Mouse (Mus musculus) urinary bladder, postnatal 4 days (tissue): ENCODE data around the gene Pik3c2g.

ENCODE experiments used
- DNase-seq, 2 experiments: peaks; one replicate each; pipeline ENCODE4 v3.0.0; 2021 to 2022; ENCODE audit warnings: low spot score in 2 of 2

Pik3c2g gene

DNA sequence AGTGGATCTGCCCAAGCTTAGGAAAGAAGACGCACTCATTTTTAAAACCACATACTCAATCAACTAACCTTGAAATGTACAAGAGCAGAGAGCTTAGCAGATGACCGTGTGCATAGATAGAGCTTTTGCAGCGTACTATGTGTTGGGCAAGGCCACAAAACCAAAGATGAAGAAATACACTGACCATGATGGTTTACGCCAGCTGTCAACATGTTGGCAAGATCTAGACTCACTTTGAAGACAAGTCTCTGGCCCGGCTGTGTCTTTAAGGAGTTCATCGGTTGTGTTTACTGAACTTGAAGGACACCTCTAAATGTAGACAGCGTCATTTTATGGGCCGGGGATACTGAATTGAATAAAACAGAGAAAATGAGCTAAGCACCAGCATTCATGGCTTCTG is 254.3 kb downstream of the Pik3c2g start:
- no peak for DNase-seq

- DNase-seq, result no peak
Observed at GRCm38 (mm10) chr6:139842626-139843025, 255.6 kb downstream of the Pik3c2g start.

DNA sequence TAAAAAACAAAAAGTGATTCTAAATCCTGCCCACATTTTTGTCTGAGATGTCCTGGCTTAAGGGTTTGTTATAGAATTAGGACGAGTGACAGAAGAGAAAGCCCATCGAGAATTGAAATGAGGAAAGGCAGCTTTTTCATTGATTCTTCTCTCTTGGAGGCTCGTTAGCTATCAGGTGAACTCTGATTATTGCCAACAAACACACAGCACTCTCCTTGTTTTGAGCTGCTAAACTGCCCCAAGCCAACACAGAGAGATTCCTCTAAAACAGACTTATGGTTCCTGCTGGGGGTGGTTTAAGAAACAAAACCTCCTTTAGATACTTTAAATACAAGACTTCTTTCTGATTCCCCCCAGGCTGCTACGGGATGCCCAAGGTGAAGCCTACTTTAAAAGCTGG is 256.5 kb downstream of the Pik3c2g start:
- DNase-seq, result no peak

DNA sequence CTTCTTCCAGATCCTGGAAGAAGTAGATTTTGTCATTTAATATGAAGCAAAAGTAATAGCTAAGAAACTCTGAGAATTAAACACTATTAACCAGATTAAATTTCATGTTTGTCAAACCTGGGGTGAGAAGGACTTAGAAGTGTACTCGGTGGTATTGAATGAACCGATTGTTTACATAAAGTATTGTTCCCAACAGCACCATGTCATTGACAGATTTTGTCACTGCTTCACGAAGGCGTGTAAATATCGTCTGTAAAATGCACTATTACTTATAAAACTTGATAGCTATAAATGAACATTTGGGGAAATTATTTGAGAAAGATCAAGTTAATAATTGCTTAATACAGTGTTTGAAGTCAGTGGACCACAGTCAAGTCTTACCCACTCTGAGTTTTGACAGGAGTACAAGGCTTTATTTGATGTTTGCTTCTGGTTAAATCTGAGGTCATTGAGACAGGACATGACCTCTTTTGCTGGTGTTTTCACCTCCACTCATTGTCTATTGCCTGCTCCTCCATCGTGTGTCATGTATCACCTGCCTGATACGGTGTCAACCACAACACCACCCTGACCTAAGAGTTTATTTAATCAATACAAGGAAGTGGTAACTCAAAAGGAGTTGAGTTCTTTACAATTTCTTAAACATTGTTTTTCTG is 260.0 kb downstream of the Pik3c2g start:
- DNase-seq, result no peak

DNA sequence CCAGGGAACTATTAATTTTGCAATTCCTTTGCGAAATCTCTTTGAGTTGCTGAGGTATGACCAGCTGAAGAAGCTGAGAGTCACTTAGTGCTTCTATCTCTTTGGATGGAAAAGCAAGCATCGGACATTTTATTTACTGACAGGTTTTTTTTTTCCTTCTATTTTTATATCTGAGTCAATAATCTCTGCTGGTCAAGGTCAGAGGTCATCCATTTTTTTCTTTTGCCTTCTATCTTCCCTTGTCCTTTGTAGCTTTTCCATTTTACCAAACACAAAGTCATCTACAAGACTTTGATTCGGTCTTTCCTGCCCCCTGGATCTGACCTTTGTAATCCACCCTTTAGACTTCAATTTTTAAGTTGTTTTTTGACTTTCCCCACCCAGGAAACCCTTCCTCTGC is 262.9 kb downstream of the Pik3c2g start:
- no peak for DNase-seq

DNA sequence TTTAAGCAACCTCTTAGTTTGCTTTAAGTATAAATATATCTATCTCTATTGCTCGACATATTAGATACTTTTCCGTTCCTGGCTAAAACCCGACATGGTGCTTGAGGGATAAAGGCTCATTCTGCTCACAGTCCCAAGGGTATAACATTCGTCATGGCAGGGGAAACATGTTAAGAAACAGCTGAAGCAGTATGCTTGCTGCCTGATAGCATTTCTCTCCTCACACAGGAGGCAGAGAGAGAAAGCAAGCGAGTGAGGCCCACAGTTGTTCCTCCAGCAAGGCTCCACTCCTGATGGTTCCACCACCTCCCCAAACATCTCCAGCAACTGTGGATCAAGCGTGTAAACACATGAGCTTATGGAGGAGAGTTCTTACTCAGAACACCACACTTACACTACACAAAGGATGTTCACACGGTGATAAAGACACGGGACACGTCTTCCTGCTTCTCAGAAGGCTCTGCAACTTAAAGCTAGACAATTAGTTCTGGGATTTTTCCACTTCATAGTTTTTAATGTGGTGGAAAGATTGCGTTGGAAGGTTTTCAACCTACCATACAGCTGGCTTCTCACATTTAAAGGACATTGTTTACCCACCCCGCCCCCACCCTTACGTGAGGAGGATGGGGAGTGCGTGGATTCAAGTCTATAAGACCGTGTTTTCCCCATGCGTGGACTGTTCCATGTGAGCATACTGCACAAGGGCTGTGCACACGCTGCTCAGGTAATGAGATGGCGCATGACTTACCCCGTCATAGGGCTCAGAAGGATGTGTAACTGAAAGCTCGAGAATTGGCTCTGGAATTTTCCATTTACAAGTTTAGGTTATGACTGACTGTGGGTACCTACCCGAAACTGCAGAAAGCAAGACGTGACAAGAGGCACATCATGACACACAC is 264.9 kb downstream of the Pik3c2g start:
- no peak for DNase-seq

DNA sequence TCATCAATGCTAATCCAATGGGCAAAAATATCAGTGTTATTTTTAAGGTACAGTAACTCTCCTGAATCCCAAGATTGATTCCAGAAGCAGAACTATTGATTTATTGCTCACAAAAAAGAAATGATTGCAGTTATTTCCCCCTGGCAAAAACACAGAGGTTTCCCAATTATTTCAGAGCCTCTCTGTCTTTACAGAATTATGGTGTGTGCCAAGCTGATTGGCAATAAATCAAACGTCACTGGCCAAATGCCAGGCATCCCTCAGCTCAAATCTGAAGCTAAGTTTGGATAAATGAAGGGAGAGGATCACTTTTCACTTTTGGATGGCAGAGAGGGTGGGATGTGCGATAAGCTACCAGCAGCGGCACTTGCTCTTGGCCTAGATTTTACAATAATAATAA is 265.8 kb downstream of the Pik3c2g start:
- no peak for DNase-seq

- DNase-seq, result no peak
Observed at GRCm38 (mm10) chr6:139860141-139860540, 273.1 kb downstream of the Pik3c2g start.

GRCm38 (mm10) chr6:139861534-139861933 is 274.5 kb downstream of the Pik3c2g start:
- DNase-seq, result no peak

DNA sequence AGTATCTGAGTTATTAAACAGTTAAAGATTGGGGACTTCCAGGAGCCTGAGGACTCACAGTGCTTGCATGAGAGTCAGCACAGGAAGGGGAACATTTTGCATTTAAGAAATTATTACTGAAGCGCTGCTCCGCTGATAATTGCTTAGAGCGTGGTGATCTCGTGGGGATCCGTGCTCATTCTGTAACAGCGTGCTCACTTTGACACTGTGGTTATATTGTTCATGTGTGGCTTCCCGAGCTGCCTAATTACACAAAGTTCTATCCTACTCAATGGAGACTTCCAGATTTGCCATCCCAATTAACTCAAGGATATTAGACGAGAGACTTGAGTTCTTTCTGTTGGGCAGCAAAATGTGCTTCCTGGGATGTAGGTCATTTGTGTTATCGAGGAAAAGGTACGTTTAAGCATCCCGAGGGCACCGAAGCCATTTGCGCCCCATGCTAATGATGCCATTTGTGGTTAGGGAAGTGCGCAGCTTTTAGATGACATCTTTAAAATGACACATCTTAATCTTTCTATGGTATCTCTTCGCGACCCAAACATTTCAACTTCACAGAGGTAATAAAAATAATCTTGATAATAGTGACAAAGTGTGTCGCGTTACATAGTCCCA is 278.1 kb downstream of the Pik3c2g start:
- no peak for DNase-seq

- no peak for DNase-seq
Observed at GRCm38 (mm10) chr6:139874418-139875176, 287.6 kb downstream of the Pik3c2g start.

DNA sequence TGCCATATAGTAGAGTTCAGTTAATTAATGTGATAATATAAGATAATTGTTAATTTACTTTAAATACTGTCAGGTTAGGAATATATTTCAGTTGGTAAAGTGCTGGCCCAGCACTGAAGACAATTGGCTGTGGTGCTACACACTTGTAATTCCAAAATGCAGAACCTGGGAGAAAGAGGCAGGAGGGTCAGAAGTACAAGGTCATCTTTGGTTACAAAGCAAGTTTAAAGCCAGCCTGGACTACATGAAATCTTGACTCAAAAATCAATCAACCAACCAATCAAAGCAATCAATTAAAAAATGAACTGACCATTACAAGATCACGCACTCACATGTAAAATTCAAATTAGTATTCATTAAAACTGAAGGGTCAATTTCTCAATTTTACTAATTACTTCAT is 289.7 kb downstream of the Pik3c2g start:
- no peak for DNase-seq

DNA sequence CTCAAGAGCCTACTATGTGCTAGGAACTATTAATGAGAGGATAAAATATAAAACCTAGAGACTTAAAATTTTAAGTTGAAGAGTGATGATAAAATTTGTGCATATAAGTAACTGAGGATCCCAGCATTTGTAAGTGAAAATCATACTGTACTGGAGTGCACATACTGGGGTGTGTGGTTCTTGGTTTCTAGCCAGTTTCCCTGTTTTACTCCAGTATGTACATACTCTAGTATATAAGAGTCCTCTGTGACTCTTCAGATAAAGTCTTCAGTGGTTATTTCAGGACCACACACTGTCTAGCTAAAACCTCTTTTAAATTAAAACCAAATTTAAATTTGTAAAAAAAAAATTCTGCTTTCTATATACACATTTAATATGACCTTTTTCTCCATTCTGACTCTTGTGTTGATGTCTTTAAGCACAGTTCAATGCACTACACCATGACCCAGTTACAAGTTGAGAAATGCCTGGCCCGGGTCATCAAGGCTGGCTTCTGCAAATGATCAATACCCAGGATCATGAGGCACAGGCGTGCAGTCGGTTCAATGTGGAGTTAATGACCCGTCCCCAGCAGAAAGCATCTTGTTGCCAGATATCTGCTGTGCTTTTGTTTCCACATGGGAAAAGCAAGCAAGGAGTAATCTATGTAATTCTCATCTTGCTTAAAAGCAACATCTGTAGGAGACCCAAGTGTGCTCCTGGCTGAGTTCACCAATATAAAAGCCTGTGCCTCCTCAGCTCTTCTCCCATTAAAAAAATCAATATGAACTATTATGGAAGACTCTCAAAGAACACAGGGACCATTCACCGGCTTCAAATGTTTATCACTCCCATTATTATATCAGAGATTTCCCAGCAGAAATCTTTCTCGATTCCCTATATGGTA is 290.7 kb downstream of the Pik3c2g start:
- no peak for DNase-seq

GRCm38 (mm10) chr6:139878362-139878696 is 291.3 kb downstream of the Pik3c2g start:
- no peak for DNase-seq

GRCm38 (mm10) chr6:139882076-139882475 is 295.1 kb downstream of the Pik3c2g start:
- no peak for DNase-seq

DNA sequence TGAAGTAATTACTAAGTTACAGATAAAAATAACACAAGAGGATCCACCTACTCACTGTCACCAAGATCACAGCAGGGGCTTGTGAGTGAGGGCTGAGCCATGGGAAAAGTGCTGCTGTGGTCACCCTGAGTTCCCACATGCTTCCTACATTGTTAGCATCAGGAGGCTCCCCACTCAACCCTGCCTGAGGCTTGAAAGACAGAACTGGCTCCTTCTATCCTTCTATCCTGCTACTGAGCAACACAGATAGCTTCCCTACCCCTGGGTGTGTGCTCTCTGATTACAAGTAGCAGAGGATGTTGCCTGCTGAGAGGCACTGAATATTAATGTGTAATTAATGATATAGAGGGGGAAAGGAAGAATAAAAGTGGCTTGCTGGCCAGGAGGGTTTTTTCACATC is 300.2 kb downstream of the Pik3c2g start:
- DNase-seq, result no peak

DNA sequence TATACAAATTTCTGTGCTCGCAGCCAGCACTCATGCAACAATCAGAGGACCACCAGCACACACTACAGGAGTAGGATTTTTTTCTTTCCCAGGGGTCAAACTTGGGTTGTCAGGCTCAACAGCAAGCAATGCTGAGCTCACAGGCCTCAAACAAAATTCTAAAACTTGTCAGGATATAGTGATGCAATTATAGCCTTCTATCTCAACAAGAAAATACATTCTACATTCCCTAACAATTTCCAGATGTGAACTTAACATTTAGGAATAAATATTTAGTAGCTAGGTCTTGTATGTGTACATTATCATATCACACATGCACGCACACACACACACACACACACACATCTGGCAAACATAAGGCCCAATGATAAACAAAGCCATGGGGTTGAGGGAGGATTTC is 308.6 kb downstream of the Pik3c2g start:
- no peak for DNase-seq

GRCm38 (mm10) chr6:139899630-139900151 is 312.7 kb downstream of the Pik3c2g start:
- no peak for DNase-seq

DNA sequence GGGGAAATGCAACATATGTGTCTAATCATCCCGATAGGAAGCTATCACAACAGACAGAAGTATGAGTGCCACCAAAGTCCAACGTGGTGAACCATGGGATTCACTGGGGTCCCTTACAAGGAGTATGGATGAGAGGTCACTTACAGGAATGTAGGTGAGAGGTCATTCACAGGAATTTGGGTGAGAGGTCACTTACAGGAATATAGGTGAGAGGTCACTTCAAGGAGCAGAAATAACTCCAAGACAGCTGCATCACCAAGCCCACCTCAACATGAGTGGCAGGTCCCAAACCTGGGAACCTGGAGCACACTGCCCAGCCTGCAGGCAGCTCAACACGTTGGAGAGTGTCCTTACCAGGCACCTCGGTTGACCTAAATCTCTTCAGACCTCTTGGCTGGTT is 314.8 kb downstream of the Pik3c2g start:
- DNase-seq, result no peak

- DNase-seq, result no peak
Observed at GRCm38 (mm10) chr6:139907138-139907537, 320.1 kb downstream of the Pik3c2g start.
